Mouse (Mus musculus): Measurements from ENCODE around the gene Prr14.

The Prr14 gene

DNA sequence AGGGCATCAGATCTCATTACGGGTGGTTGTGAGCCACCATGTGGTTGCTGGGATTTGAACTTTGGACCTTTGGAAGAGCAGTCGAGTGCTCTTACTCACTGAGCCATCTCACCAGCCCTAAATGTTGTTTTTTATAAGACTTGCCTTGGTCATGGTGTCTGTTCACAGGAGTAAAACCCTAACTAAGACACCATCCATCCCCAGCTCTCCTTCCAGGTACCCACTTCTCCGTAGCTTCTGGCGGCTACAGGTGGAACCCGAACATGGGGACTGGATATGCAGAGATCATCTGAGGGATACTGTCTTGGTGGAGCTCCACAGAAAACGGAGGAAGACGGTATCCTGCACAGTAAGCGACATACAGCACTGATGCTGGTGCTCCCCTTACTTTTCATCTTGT lies at the start of gene Prr14:
TSS of gene Prr14 (plus strand) at position 301 of the 400 bp plus-strand sequence.
- CTCF ChIA-PET = interaction anchor here in 1 of 4 experiments (0.6 to 0.7 kb wide), 2 partner anchors 12 to 17 kb away, joined by 3 to 4 read pairs; no protein-coding TSS in a partner anchor
- POLR2A ChIA-PET = interaction anchor here in 3 of 4 experiments (0.6 to 6.5 kb wide), 9 partner anchors 11 to 65 kb away, joined by 3 to 34 read pairs (median 8); partner anchors contain the start of gene Zfp689 (in 1 of the 3)

DNA sequence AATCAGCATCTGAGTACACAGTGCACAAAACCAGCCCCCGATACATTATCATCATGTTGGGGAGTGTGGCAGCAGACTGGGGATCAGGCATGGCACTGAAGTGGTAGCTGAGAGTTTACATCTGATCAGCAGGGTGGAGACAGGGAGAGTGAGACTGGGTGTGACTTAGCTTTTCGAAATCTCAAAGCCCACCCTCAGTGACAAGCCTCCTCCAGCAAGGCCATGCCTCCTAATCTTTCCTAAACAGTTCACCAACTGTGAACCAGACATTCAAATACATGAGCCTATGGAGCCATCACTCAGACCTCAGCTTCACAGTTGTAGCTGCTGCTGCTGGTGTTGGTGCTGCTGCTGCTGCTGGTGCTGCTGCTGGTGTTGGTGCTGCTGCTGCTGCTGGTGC lies 48.0 kb upstream of the Prr14 start:
- CTCF ChIA-PET = no interaction called here
- POLR2A ChIA-PET = no interaction called here

DNA sequence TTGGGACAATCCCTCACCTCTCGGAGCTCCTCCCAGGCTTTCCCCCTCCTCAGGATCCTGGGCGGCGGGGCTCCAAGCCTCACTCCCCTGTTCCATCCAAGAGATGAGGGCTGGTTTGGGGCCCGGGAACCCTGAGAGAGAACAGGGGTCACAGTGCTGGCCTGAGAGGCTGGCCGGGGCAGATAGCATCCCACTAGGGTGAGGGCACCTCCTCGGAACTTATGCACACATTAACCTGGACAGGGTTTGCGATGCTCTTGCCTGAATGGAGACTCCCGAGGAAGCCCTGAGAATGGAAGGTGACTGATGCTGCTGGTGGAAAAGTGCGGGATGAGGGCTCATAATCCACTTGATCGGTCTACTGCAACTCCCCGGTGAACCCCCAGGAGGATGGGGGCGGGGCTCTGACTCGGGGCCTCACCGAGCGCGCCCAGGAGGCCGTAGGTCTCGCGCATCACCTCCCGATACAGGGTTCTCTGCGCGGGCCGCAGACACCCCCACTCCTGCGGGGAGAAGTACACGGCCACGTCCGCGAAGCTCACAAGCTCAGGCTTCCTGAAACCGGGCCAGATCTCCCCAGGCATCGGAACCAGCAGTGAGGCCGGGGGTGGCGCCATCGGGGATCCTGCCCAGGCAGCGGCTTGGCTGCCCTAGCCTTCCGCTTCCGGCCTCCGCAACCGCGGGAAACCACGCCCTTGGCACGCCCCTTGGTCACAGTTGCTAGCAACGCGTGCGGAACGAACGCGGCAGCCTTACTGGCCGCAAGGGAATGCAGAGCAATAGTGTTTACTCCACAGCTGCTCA lies 37.8 kb upstream of the Prr14 start, which contains the start of gene Zfp688:
TSS of gene Zfp688 (minus strand) at position 681 of the 804 bp plus-strand sequence.
- POLR2A ChIA-PET = interaction anchor here in 3 of 4 experiments (0.6 to 3.3 kb wide), 14 partner anchors 23 to 520 kb away, joined by 3 to 12 read pairs (median 4); partner anchors contain the start of genes Zfp689 (in 2 of the 3), Prr14 (in 1 of the 3) and Zfp768 (in 1 of the 3)
- CTCF ChIA-PET = interaction anchor here in 3 of 4 experiments (0.5 to 0.6 kb wide), 4 partner anchors 15 to 365 kb away, joined by 3 to 6 read pairs (median 4); no protein-coding TSS in a partner anchor

DNA sequence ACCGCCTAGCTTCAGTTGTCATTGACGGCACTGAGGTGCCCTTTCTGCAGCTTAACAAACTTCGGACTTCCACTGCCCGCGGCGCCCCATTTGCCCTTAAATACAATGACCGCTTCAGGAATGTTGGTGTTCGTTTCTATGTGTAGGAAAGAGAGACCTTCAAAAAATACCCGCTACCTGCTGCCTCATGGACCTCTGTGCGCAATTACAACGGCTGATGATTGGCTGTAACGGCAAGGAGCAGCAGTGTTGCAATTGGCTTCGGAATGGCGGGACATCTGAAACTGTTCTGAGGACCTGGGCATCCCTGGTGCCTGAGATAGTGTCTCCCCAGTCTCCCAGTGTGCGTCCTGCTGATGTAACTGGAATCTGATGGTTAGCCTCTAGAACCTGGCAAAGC lies 37.2 kb upstream of the Prr14 start:
- CTCF ChIA-PET = interaction anchor here in 2 of 4 experiments (0.5 to 0.6 kb wide), 2 partner anchors 14 to 366 kb away, joined by 3 to 6 read pairs; no protein-coding TSS in a partner anchor

DNA sequence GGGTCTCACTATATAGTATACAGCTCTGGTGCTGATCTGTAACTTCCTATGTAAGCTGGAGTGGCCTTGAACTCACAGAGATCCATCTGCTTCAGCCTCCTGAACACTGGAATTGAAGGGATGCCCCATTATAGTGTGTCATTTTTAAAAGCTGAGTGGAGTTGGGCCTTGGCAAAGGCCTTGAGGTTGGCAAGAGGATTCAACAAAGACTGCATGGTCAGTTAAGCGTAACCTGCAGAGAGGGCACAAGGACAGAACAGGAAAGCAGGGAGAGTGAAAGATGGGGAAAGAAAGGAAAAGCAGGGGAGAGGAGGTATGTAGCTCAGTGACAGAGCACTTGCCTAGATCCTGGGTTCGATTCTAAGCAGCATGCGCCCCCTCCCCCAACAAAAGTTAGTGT lies 34.1 kb upstream of the Prr14 start:
- POLR2A ChIA-PET = no interaction called here
- CTCF ChIA-PET = no interaction called here

More for the DNA sequence above, 37.2 kb upstream of the Prr14 start:
- POLR2A ChIA-PET = interaction anchor here in 3 of 4 experiments (0.6 to 3.3 kb wide), 8 partner anchors 26 to 269 kb away, joined by 3 to 12 read pairs (median 3); partner anchors contain the start of genes Zfp689 (in 2 of the 3) and Zfp768 (in 1 of the 3)

DNA sequence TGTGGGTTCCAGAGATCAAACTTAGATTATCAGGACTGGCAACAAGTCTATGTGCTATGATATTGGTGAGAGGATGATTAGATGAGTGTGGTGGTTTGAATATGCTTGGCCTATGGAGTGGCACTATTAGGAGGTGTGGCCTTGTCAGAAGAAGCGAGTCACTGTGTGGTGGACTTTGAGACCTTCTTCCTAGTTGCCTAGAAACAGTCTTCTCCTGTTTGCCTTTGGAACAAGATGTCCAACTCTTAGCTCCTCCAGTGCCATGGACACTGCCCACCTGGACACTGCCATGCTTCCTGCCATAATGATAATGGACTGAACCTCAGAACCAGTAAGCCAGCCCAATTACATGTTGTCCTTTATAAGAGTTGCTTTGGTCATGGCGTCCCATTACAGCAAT lies 33.5 kb upstream of the Prr14 start:
- POLR2A ChIA-PET = interaction anchor here in 2 of 4 experiments (0.7 to 1.3 kb wide), 4 partner anchors 13 to 321 kb away, joined by 3 read pairs; partner anchors contain the start of gene Ccdc189 (in 1 of the 2)
- CTCF ChIA-PET = no interaction called here

DNA sequence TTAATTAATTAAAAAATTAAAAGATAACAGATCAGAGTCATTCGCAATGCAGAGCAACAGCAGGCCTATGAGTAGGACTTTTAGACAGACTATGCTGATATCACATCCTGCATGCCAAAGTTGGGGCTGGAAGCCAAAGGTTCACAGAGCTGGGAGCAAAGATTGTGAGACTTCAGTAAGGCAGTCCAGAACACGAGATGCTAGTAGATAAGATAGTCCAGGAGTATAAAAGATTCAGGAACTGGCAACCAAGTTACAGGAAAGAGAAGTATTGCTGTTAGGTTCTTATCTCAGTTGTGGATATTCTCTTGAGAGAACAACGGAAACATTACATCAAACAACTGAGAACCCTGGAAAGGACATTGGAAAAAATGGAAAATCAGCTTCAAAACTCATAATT lies 33.1 kb upstream of the Prr14 start:
- ChIA-PET POLR2A (interaction anchor here in 2 of 4 experiments (0.7 to 1.3 kb wide), 4 partner anchors 13 to 320 kb away, joined by 3 read pairs; partner anchors contain the start of gene Ccdc189 (in 1 of the 2)), CTCF (no interaction called here)

DNA sequence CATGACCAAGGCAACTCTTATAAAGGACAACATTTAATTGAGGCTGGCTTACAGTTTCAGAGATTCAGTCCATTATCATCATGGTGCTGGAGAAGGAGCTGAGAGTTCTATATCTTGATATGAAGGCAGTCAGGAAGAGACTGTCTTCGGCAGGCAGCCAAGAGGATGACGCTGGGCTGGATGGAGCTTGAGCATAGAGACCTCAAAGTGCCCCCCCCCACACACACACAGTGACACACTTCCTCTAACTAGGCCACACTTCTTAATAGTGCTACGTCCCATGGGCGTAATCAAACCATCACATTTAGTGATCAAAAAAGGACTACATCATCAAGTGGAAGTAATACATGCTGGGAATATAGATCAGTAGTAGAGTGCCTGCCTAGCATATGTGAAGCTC lies 24.2 kb upstream of the Prr14 start:
- POLR2A ChIA-PET = interaction anchor here in 2 of 4 experiments (0.7 to 1.8 kb wide), 4 partner anchors 9 to 36 kb away, joined by 3 to 8 read pairs (median 4); partner anchors contain the start of gene Zfp689 (in 1 of the 2)
- CTCF ChIA-PET = interaction anchor here in 1 of 4 experiments (0.5 kb wide), 1 partner anchor 31 kb away, joined by 3 read pairs; no protein-coding TSS in a partner anchor

DNA sequence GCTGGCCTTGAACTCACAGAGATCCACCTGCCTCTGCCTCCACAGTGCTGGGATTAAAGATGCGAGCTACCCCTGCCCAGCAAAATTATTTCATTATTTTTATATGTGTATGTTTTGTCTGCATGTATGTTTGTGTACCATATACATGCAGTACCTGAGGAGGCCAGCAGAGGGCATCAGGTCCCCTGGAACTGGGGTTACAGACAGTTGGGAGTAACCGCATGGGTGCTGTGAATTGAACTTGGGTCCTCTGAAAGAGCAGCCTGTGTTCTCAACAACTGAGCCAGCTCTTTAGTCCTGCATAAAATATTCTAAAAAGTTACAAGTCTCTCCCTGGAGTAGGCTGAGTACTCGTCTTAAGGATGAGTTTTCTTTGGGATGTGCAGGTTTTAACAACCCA lies 21.7 kb upstream of the Prr14 start:
- POLR2A ChIA-PET = interaction anchor here in 2 of 4 experiments (0.6 to 1.0 kb wide), 5 partner anchors 27 to 196 kb away, joined by 3 read pairs; partner anchors contain the start of gene Srcap (in 1 of the 2)

DNA sequence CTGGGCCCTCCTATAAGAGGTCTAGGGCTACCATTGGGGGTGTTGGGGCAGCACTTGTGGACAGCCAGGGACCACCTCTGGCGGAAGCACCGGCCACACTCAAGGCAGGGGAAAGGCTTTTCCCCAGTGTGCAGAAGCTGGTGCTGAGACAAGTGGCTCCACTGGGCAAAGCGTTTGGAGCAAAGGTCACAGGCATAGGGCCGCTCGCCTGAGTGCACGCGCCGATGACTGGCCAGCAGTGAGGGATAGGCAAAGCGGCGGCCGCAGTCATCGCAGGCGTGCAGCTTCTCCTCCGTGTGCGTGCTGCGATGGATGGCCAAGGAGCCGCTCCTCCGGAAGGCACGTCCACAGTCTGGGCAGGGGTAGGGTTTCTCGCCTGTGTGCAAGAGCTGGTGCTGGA lies 15.4 kb upstream of the Prr14 start:
- CTCF ChIA-PET = no interaction called here
- POLR2A ChIA-PET = interaction anchor here in 3 of 4 experiments (0.5 to 1.9 kb wide), 19 partner anchors 9 to 350 kb away, joined by 3 to 10 read pairs (median 3); partner anchors contain the start of genes Prr14 (in 1 of the 3) and Zfp747 (in 1 of the 3)

More for the DNA sequence above, 21.7 kb upstream of the Prr14 start:
- CTCF ChIA-PET = interaction anchor here in 2 of 4 experiments (0.6 to 1.0 kb wide), 3 partner anchors 11 to 68 kb away, joined by 3 to 4 read pairs (median 3); partner anchors contain the start of gene Zfp689 (in 1 of the 2)

DNA sequence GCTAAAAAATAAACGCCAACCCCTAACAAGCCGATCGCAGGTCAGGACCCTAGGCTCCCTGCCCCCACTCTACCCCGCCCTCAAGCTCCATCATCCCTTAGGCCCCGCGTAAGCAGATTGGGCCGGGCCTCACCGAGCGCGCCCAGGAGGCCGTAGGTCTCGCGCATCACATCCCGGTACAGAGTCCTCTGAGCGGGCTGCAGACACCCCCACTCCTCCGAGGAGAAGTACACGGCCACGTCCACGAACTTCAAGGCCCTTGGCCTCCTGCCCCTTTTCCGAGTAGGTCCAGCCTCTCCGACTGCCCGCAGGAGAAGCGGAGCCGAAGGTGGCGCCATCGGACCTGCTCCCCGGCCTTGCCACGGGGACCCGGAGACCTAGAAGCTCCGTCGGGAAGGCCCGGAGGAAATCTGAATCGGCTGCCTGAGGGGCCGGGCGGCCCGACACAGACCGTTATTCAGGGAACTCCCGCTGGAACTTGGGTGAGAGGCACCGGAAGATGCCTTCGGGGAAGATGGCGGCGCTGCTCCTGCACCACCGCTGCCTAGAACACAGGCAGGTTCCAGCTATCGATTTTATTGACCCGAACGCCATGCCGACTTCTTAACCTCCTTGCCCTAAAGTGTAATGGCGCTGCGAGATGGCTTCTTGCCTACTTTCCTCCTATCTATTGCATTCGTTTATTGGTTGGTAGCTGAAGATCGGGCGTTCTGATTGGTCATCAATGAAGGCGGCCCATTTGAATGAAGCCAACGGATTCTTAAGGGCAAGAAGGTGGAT lies 10.7 kb upstream of the Prr14 start, which contains the start of gene Zfp689:
TSS of gene Zfp689 (minus strand) at position 638 of the 780 bp plus-strand sequence.
- POLR2A ChIA-PET = interaction anchor here (0.6 to 3.5 kb wide), 63 partner anchors 11 to 1370 kb away, joined by 3 to 65 read pairs (median 4); partner anchors contain the start of genes Fbrs (in 3 of the 4), Srcap (in 3 of the 4), Bcl7c (in 1 of the 4) and Ccdc189 (in 1 of the 4)
- CTCF ChIA-PET = interaction anchor here (0.5 to 1.8 kb wide), 12 partner anchors 9 to 280 kb away, joined by 3 to 15 read pairs (median 3); no protein-coding TSS in a partner anchor

DNA sequence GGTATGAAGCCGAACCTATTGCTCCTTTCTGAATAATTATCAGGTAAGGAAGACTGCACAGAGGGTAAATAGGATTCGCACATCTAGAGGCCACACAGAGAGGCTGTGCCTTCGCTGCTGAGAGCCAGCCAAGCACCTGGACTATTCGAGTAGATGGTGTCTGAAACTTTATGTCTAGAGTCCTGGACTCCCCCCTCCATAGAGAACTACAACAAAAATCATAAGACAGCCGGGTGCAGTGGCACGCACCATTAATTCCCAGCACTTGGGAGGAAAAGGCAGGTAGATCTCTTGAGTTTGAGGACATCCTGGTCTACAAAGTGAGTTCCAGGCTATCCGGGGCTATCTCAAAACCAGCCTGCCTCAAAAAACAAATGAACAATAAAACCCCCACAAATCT lies 9.4 kb upstream of the Prr14 start:
- ChIA-PET POLR2A (interaction anchor here in 3 of 4 experiments (0.7 to 3.5 kb wide), 17 partner anchors 14 to 239 kb away, joined by 3 to 65 read pairs (median 12); partner anchors contain the start of genes Fbrs (in 3 of the 3), Srcap (in 2 of the 3), Zfp688 (in 1 of the 3) and Zfp771 (in 1 of the 3)), CTCF (interaction anchor here in 2 of 4 experiments (1.3 to 1.8 kb wide), 2 partner anchors 12 to 22 kb away, joined by 3 to 4 read pairs; no protein-coding TSS in a partner anchor)

DNA sequence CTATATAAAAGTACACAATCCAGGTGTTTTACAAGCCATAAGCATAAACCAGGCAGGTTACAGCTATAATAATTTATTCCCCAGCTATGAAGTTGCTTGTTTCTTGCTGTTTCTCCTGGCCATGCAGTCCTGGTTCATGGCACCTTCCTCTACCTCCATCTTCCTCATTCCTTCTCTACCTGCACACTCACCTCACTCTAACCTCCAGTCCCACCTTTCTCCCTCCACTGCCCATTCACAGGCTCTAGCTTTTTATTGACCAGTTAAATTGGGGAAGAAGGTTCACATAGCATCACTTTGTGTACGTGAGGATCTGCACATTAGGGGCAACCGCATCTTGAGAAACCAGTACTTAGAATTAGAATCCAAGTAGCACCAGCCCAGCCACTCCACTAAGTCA lies 6.4 kb upstream of the Prr14 start:
- POLR2A ChIA-PET = interaction anchor here in 3 of 4 experiments (0.6 to 2.0 kb wide), 4 partner anchors 18 to 143 kb away, joined by 3 to 11 read pairs (median 4); partner anchors contain the start of gene Fbrs (in 1 of the 3)
- CTCF ChIA-PET = interaction anchor here in 2 of 4 experiments (0.6 to 0.8 kb wide), 2 partner anchors 17 to 29 kb away, joined by 3 read pairs; no protein-coding TSS in a partner anchor

DNA sequence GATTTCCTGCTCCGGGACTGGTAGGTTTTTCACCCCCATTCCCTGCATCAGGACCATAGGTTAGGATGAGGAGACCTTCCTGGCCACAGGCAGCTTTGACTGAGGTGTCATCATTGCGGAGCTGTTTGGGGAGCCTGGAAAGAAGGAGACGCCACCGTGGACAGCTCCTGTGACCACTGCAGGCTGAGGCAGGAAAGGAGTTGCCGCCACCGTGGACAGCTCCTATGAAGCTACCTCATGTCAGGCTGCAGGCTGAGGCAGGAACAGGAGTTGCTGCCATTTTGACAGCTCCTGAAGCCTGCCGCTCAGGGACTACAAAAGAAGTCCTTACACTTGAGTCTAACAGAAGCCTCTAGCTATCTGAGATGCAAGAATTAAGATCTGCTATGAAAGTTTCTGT lies 4.5 kb upstream of the Prr14 start:
- CTCF ChIA-PET = interaction anchor here in 3 of 4 experiments (0.5 to 1.5 kb wide), 7 partner anchors 12 to 202 kb away, joined by 3 to 6 read pairs (median 4); no protein-coding TSS in a partner anchor
- POLR2A ChIA-PET = interaction anchor here (0.6 to 2.3 kb wide), 22 partner anchors 9 to 156 kb away, joined by 3 to 37 read pairs (median 5); partner anchors contain the start of genes Srcap (in 2 of the 4), Fbrs (in 1 of the 4) and Zfp747 (in 1 of the 4)

DNA sequence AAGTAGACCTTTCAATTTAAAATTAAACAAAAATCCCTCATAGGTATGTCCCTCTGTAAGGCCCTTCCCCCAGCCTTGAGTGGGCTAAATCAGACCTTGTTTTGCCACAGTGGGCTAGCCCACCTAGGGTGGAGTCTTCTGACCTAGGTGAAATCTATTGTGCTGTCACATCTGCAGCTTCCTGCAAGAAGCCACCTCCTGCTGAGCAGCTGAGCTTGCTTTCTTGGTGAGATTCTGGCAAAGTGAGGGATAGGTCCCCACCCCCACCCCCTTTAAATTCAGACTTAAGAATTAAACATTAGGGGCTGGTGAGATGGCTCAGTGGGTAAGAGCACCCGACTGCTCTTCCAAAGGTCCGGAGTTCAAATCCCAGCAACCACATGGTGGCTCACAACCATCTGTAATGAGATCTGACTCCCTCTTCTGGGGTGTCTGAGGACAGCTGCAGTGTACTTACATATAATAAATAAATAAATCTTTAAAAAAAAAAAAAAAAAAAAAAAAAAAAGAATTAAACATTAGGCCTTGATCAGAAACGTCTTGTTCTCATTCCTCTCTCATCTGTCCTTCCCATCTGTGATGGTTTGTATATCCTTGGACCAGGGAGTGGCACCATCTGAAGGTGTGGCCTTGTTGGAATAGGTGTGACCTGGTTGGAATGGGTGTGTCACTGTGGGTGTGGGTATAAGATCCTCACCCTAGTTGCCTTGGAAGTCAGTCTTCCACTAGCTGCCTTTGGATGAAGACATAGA lies 864 bp upstream of the Prr14 start:
- POLR2A ChIA-PET = interaction anchor here (0.5 to 6.5 kb wide), 11 partner anchors 10 to 1046 kb away, joined by 3 to 34 read pairs (median 5); partner anchors contain the start of genes Fbrs (in 1 of the 4), Fbxl19 (in 1 of the 4) and Zfp689 (in 1 of the 4)
- CTCF ChIA-PET = interaction anchor here in 2 of 4 experiments (0.7 to 1.2 kb wide), 2 partner anchors 13 to 217 kb away, joined by 3 to 4 read pairs; no protein-coding TSS in a partner anchor

DNA sequence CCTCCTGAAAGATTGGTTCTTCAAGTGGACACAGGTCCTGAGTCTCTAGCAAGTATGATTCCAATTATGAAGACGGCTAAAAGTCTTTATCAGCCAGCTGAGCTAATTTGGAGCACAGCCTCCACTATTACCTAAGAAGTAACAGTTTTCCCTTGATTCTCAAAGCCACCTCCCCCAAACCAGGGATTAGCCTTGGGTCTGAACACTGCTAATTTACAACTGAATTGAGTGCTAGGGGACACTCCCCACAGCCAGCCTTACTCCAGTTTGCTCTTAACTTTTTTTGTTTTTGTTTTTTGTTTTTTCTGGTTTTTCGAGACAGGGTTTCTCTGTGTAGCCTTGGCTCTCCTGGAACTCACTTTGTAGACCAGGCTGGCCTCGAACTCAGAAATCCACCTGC lies 5.8 kb downstream of the Prr14 start:
- POLR2A ChIA-PET = interaction anchor here in 3 of 4 experiments (0.5 to 4.4 kb wide), 17 partner anchors 8 to 666 kb away, joined by 3 to 50 read pairs (median 4); partner anchors contain the start of genes Zfp689 (in 2 of the 3) and Fbrs (in 1 of the 3)
- CTCF ChIA-PET = interaction anchor here in 1 of 4 experiments (0.6 kb wide), 1 partner anchor 163 kb away, joined by 4 read pairs; no protein-coding TSS in a partner anchor

All from embryonic stem cell, embryonic (primary cell).